Mouse (Mus musculus): ENCODE measurements around the gene Gtf2h4. TPM values are rescaled to one million over a fixed set of nuclear protein-coding genes. Genes with fewer than 3 reads are reported as not detected.
A peak's percentile ranks its signal among the peaks of the same experiment; 100 is the strongest.

The Gtf2h4 gene
- total RNA-seq, 2 experiments from 2014 or later, result 23.3 to 24.4 TPM

DNA sequence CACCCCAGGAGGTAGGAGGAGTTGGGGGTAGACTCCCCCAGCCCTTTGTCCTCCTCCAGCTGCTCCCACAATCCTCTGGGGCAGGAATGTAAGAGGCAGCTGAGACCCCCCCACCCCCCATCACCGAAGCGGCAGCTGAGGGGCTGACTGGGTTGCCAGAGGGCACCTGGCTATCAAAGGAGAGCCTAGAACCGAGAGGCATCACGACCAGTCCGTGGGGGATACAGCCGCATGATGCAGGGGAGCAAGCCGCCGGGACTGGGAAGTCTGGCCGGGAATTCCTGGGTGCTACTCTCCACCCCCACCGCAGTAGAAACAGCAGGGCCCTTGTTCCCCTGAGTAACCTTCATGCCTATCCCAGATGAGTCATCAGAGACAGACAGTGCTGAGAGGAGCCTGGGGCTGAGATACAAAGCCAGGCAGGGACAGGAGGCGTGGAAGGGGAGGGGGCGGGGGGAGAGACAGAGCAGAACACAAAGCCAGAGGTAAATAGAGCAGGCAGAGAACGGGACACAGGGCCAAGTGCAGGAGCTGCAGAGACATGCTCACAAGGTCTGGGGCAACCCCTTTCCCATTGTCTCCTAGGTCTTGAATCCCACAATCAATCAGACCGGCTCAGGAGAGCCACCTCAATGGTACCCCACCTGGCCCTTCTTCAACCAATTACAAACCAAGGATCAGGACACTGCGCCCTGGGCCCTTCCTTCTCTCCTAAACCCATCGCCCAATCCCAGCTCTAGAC is 24.4 kb upstream of the Gtf2h4 start:
- peak; percentile 57 to 65 for DNase-seq (ENCODE audit: low spot score in 2 of 2)

DNA sequence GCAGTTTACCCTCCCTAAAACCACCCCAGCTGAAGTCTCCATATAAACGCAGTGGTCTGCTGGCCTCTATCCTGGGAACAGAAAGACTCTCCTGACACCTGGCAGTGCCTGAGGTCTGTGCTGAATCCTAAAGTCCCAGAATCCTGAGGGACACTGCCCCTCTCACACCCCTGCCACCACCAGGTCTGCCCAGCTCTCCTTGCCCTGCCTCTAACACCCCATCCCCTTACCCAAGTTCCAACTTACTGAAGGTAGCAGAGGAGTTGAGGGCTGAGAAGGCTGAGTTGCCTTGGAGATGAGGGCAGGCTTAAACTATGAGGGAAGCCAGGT is 23.9 kb upstream of the Gtf2h4 start:
- no peak for DNase-seq (ENCODE audit: low spot score in 2 of 2)

DNA sequence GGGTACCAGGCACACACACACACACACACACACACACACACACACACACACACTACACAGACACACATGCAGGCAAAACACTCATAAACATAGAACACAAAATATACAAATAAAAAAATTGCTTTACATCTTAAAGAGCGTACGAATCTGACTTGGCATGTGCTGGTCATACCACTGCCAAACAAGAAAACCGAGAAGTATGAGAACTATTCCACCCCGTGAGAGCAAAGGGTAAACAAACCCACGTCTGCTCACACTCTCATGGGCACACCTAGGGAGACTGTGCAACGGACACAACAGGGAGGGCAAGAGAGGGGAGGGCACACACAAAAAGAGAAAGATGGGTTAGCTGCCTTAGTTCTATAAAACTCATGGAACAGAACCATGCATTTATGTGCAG is 23.2 kb upstream of the Gtf2h4 start:
- DNase-seq (ENCODE audit: low spot score in 2 of 2), result no peak

DNA sequence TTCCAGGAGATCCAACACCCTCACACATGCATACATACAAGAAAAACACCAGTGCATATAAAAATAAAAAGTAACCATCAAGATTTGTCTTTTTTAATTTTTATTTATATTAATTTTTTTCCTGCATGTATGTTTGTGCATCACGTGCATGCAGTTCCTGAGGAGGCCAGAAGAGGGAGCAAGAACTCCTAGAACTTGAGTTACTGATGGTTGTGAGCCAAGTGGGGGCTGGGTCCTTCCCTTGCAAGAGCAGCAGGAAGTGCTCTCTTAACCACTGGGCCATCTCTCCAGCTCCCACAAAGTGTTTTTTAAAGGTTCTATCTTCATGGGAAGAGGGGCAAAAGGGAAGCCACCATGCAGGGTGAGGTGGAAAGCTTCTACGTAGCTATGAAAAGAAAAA is 21.8 kb upstream of the Gtf2h4 start:
- peak; percentile 62 to 69 for DNase-seq (ENCODE audit: low spot score in 2 of 2)

DNA sequence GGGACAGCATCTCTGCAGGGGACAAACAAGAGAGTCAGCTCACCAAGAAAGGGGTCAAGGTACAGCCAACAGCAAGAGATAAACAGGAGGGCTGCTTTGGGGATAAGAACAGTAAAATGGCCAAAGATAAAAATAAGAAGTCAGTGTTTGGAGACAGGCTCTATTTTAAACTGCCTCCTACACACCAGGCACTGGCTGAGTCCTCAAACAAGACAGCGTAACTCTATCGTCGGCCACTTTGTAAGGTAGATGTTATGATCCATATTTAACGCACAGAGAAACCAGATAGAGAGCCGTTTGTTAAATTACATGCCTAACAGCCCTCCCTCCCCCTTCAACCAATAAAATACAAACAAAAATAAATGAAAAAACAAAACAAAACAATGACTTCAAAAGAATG is 20.4 kb upstream of the Gtf2h4 start:
- no peak for DNase-seq (ENCODE audit: low spot score in 2 of 2)

DNA sequence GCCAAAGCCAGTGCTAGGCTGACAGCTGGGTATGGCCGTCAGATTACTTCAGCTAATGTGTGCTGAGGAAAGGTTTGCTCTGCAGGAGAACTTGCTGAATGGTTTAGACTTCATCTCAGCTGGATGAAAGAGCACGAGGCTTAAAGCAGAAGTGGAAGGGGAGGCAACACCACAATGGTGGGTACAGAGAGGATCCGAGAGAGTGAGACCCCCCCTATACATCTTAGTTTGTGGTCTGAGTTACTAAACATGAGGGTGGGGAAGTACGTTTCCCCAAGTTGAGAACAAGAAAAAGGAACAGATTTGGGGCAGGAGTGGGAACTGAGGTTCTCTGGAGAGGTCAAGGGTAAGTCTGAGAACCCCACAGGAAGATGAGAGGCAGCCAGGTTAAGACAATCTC is 18.8 kb upstream of the Gtf2h4 start:
- no peak for DNase-seq (ENCODE audit: low spot score in 2 of 2)

DNA sequence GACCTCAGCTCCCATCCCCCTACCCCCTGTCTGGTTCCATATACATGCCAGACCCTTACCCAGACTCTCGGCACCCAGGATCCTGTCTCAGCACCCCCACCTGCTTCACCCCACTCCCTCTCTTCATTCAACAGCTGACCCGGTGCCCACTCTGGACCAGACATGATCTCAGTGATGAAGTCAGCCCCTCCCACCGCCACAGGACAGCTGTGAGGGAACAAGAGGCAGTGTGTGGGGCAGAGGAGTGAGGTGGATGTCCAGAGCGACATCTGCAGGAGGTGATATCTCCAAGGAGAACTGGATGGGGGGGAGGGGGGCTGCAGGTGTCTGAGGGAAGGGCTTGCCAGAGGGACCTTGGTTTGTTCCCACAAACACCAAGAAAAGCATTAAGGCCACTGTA is 18.3 kb upstream of the Gtf2h4 start:
- no peak for DNase-seq (ENCODE audit: low spot score in 2 of 2)

DNA sequence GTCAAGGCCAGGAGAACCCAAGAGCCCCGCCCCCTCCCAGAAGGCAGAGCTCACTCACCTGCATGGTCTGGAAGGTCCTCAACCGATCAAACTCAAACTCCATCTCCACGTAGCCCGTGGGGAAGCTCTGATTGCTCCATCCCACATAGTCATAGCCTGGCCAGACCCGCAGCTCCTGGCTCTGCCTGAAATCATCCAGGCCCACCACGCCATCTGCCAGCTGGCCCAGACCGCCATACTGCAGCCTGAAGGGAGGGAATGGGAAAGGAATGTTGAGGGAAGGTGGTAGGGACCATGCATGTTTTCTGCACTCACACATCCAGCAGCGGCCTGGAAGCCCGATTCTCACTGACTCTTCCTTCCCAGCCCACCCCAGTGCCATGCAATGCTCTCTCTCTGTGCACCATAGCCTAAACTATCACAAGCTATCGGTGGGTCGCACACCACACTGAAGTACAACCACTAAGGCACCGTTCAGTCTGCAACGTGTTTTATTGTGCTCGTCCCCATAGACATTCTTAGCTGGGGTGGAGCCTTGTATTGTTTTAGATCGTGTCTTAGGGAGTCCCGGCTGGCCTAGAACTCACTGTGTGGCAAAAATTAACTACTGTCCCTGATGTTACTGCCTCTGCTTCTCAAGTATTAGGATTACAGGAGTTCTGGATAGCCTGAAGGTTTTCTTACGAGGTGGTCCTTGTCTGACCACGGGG is 16.6 kb upstream of the Gtf2h4 start:
- DNase-seq (ENCODE audit: low spot score in 2 of 2), result no peak

DNA sequence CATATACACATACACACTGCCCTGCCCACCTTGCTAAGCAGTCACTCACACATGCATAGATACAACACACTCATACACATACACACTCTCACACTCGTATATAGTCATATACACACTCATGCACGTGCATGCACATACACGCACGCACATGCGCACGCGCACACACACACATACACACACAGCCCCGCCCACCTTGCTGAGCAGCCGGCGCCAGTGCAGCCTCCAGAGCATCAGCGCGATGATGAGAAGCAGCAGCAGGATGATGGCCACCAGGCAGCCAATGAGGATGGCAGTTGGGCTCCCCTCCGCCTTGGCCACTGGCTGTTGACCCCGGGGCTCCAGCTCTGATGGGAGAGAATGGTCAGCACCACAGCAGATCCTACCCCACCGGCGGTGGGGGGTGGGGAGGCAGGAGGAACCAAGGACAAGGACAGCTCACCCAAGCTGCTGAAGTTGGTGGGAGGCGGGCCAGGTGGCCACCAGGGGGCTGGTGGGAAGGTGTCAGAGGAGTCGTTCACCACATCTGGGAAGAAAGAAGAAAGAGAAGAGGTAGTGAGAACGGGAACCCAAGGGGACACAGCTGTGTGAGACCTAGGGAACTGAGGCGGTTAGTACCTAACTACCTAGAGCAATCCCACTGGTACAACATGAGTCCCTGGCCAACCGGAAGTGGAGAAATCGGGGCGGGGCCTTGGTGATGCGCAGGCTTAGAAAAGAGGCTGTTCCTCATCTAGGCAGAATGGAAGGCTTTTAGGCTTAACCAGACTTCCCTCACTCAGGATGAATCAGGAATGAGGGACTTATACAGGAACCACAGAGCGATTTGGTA is 15.0 kb upstream of the Gtf2h4 start:
- no peak for DNase-seq (ENCODE audit: low spot score in 2 of 2)

DNA sequence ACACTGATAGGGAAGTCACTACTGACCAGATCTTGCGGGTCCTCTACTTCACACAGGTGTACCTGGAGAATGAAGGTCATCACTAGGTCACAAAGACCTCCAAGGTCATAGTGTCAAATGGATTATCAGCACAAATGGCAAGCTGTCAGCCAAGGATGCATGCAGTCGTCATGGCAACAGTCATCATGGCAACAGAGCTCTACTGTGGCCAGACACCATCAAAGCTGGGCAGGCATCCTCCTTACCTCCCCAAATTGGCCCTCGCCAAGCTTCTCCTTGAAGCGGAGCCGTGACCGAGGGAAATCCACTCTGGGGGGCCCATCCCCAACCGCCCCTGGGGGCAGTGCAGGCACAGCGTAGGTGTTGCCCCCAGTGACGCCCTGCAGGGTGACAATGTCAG is 11.5 kb upstream of the Gtf2h4 start:
- no peak for DNase-seq (ENCODE audit: low spot score in 2 of 2)

DNA sequence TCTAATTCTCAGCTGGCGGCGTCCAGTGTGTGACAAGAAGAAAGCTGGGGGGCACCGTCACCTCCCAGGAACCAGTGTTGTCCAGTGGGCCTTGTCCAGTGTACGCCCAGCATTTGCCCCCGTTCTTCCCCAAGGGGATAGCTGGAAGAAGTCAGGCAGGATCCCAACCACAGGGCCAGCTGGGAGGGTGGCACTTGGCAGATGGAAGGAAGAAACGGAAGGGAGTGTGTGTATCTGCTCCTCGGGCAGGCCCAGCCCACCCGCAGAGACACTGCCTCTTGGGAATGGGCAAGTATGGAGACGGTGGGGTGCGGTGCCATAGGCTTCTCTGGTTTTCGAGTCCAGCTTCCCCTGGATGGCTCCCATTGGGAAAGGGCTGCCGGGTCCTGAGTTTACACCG is 8.4 kb upstream of the Gtf2h4 start:
- no peak for DNase-seq (ENCODE audit: low spot score in 2 of 2)

DNA sequence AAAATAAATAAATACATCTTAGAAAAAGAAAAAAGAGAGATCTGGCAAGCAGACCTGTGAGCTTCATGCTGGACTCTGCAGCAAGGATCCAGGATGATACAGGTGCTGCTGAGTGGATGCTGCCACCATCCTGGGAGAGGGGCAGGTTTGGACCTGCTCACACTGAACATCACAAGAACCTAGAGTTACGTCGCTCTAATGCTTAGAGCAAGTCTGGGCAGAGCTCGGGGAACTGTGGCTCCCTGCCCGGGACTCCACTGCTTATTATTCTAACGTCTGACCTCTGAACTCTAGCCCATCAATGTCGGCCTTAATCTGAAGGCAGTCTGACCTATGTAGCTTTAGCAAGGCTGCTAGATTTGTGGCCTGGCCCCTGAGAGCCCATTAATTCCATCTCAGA is 7.1 kb upstream of the Gtf2h4 start:
- no peak for DNase-seq (ENCODE audit: low spot score in 2 of 2)

DNA sequence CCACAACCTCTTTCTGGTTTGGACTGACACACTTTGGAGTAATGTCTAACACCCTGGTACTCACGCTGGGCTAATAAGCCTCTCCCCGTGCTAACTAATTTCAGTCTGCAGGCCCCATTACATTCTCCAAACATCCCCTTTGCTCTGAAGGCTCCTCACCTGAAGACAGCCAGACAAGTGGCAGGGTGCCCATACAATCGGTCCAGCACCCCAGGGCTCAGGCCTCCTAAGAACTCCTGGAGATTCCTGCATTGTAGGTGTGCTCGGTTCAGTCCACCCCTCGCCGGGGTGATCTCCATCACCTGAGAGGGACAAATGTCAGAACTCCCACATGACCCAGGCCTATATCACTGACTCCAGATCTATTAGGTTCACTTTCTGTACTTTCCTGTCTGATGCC is 1.0 kb downstream of the Gtf2h4 start:
- no peak for DNase-seq (ENCODE audit: low spot score in 2 of 2)

DNA sequence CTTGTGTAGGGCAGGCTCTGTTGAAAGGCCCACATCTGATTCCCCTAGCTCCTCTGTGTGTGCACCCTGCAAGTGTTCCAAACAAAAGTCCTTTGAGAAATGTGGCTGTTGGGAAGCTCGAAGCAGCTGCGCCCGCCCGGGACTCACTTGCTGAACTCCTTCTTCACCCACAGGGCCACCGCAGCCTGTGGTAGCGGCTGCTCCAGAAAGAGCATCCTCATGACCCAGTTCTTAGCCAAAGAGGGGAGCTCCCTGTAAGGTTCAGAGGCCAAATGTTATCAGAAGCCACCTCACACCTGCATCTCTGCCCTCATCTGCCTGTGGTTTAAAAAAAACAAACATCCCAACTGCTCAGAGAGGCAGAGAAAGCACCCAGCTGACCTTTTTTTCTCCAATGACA is 1.7 kb downstream of the Gtf2h4 start:
- DNase-seq (ENCODE audit: low spot score in 2 of 2), result no peak

DNA sequence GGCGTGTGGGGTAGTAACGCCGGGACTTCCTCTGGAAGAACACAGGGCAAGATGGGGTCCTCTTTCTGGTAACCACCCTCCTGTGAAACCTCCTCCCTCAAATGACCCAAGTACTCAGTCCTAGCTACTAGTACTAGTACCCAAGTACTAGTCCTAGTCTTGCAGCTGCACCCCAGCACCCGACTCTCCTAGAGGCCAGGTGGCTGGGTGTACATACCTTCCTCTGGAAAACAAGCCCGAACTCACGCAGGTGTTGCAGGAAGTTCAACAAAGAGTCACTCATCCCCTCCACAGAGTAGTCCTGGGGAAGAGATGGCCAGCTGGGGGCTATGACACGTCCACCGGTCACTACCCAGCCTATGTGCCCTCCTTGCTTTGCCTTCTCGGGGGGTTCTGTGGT is 3.8 kb downstream of the Gtf2h4 start:
- DNase-seq (ENCODE audit: low spot score in 2 of 2), result no peak

DNA sequence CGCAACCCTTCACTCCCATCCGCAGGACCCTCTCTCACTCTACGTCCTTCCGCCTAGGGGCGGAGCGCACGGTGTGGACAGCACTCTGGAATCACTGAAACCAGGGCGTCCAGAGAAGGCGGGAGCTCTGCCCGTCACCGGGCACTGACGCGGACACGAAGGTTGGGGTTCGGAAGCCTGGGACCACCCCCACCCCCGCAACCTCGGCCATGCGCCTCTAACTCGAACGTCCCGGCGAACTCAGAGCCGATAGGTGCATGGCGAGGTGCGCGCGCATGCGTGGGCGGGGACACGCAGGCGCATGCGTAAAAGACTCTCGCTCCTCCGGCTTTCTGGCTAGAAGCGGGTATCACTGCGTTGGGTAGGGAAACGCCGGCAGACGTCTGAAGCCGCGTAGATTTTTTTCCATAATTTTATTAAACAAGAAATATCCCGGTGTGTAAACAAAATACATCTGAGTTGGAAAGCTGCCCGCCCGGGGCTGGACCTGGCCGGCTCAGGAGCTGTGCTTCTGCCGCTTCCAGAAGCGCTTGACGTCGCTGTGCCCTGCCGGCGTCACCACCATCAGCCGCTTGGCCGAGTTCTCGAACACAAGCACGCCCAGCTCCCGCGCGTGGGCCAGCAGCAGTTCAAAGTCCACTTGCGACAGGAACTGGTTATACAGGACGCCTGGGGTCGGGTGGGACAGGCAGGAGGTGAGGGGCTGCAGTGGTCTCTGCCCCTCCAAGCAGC is 6.0 kb downstream of the Gtf2h4 start, which contains the start of gene Vars2:
Vars2 (minus strand) TSS at position 259 of the 732 bp plus-strand sequence.
- DNase-seq (ENCODE audit: low spot score in 2 of 2), result peak; percentile 96 to 98

DNA sequence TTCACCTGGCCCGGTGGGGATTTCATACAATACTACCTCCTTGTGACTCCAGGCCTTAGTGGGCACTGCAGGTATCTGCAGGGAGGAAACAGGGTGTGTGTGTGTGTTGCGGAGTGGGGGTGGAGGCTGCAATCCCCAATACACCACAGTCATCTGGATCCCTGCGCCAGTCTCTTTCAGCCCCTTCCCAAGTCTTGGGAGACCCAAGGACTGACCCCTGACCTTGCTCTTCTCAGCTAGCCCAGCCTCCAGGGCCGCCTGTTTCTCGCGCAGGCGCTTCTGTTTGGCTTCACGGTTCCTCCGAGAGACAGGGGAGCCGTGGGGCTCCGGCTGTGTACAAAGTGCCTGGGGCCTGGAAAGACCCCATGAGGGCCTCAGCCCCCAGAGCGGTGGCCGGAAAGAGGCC is 6.7 kb downstream of the Gtf2h4 start:
- no peak for DNase-seq (ENCODE audit: low spot score in 2 of 2)

DNA sequence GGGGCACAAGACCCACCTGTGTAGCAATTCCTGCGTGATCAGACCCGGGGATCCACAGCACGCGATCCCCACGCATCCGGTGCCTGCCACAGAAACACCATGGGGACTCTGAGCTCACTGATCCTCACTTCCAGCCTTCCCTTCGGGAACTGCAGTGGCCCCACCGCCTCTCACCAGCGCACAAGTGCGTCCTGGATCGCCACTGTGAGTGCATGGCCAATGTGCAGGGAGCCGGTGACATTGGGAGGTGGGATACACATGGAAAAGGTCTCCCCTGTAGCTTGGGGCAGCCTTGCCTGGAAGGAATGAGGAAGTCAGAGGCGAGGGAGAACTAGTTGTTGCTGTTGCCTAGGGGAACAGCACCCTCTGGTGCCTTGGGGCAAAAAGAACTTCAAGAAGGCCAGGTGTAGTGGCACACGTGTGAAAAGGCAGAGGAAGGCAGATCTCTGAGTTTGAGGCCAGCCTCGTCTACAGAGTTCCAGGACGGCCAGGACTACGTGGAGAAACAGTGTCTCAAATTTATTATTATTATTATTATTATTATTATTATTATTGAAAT is 7.5 kb downstream of the Gtf2h4 start:
- peak in 1 of 2 experiments; percentile 43 for DNase-seq (ENCODE audit: low spot score in 2 of 2)

DNA sequence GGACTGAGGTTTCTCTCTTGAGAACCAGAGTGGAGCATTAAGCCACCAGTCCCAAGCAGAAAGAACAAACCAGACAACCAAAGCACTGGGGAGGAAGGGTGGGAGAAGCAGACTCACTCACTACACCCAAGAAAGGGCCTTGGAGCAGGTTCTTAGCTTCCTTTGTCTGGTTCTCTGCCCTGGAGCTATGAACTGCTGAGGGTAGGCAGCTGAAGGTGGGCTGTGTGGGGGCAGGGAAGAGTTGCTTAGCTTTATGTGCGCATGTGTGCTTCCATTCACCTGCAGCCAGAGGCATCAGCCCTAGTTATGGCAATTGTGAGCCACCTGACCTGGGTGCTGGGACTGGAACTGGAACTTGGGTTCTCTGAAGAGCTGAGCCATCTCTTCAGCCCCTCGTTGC is 20.5 kb downstream of the Gtf2h4 start:
- DNase-seq (ENCODE audit: low spot score in 2 of 2), result no peak

DNA sequence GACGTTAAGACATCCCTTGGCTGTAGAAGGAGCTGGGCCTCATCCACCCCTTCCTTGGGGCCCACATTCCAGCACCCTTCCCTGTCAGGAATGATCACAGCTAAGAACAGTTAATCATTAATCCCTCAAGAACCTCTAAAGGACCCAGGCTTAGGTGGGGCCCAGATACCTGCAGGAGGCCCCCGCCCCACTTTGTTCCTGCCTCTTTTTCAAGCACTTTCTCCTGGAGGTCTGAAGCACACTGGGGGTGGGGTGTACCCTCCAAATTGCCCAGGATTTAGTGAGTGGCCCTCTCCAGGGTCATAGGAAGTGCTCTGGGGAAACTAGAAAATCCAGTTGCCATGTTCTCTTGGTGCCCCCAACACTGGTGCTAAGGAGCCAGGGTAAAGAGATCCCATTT is 24.1 kb downstream of the Gtf2h4 start:
- DNase-seq (ENCODE audit: low spot score in 2 of 2), result no peak

DNA sequence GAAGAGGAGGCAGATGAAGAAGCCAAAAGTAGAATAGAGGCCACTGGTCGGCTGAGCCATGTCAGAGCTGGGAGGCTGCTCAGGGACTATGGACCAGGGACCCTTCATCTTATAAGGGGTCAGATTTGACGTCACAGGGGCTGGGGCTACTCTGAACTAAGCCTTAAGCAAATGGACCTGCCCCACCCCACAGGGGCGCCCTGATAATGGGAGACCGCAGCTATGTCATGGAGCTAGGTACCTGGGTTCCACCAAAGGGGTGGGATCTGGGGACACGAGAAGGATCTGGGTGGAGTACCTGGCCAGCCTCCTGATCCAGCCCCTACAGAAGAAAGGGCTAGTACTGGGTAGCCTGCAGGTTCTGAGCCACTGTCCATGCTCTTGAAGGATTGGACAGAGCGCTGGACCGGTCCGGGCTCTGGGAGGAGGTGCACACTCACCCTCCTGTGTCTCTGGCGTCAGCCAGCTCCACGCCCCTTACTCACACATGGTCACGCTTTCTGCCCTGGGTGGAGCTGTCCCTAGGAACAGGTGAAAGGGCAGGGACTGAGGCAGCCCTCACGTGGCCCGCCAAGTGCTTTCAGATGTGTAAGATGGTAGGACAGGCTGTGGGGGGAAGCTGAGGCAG is 29.8 kb downstream of the Gtf2h4 start, which contains the start of gene Mucl3:
Mucl3 (minus strand) TSS at position 87 of the 628 bp plus-strand sequence.
- DNase-seq (ENCODE audit: low spot score in 2 of 2), result no peak
